Mouse (Mus musculus) kidney, embryonic 16.5 days (tissue): ENCODE measurements at regions not wholly inside any gene's neighbourhood (a gene's known extent, or its start where the extent isn't known, plus 50 kb on each side); places are given as distances from the start of the nearest gene placed in this dataset.

ENCODE experiments used
- ATAC-seq: fragments of 200-750 bp; cut with Nextera tagmentation; 2 replicates; pipeline ENCODE4 v1.8.0; 2017; ENCODE audit warnings: moderate TSS enrichment; ENCODE audit not compliant: low FRiP score, low TSS enrichment
- H3K27ac ChIP-seq: fragments of 300-500 bp; sonication (generic); 2 replicates; pipeline ENCODE4 v1.5.1; 2014; ENCODE audit warnings: low read length
- H3K27me3 ChIP-seq: fragments of 300-500 bp; sonication (generic); 2 replicates; pipeline ENCODE4 v1.6.1; 2014; ENCODE audit warnings: low read length, control low read depth, mixed read lengths; ENCODE audit not compliant: insufficient read depth
- H3K36me3 ChIP-seq: fragments of 300-500 bp; sonication (generic); 2 replicates; pipeline ENCODE4 v1.6.1; 2014; ENCODE audit warnings: low read length, control low read depth, mixed read lengths; ENCODE audit not compliant: insufficient read depth
- H3K4me1 ChIP-seq: fragments of 300-500 bp; sonication (generic); 2 replicates; pipeline ENCODE4 v1.6.1; 2014; ENCODE audit warnings: low read length, control low read depth, mixed read lengths; ENCODE audit not compliant: insufficient read depth
- H3K4me2 ChIP-seq: fragments of 300-500 bp; sonication (generic); replicated peaks from 2 replicates; pipeline ENCODE4 v1.6.1; 2014; ENCODE audit warnings: low read depth, low read length
- H3K4me3 ChIP-seq: fragments of 300-500 bp; sonication (generic); 2 replicates; pipeline ENCODE4 v1.5.1; 2014; ENCODE audit warnings: mild to moderate bottlenecking, low read length
- H3K9ac ChIP-seq: fragments of 300-500 bp; sonication (generic); replicated peaks from 2 replicates; pipeline ENCODE4 v1.6.1; 2014; ENCODE audit warnings: low read length
- H3K9me3 ChIP-seq: fragments of 300-500 bp; sonication (generic); 2 replicates; pipeline ENCODE4 v1.6.1; 2016; ENCODE audit warnings: low read length, control low read depth
- WGBS: fragments of 180-500 bp; shearing (Covaris S2); extraction: QIAGEN DNeasy Blood & Tissue Kit; methylation state at CpG from one replicate; pipeline ENCODE4 v1.1.7; 2014; 5-methylcytosine and 5-hydroxymethylcytosine counted together

- H3K4me1 ChIP-seq, result no peaks in the 10 kb centered on the region
- H3K36me3 ChIP-seq, result no peaks in the 10 kb centered on the region
- WGBS, result 86% methylated on average over 7 of the region's 7 CpGs
- no peak overlapping the region for H3K4me2 ChIP-seq
- no peak overlapping the region for H3K4me3 ChIP-seq
- no peak overlapping the region for H3K27ac ChIP-seq
- no peaks in the 10 kb centered on the region for H3K9me3 ChIP-seq
- no peaks in the 10 kb centered on the region for H3K27me3 ChIP-seq
- no peak overlapping the region for H3K9ac ChIP-seq
- no peak for ATAC-seq
Measured at GRCm38 (mm10) chr2:106415474-106416019, 277.5 kb upstream of the Mpped2 start.

- no peaks in the 10 kb centered on the region for H3K4me1 ChIP-seq
- no peaks in the 10 kb centered on the region for H3K9me3 ChIP-seq
- H3K9ac ChIP-seq, result no peak overlapping the region
- no peaks in the 10 kb centered on the region for H3K36me3 ChIP-seq
- WGBS, result 94% methylated on average over 2 of the region's 2 CpGs
- no peak overlapping the region for H3K4me2 ChIP-seq
- no peak overlapping the region for H3K27ac ChIP-seq
- ATAC-seq, result no peak
- H3K4me3 ChIP-seq, result no peak overlapping the region
- no peaks in the 10 kb centered on the region for H3K27me3 ChIP-seq
Measured at GRCm38 (mm10) chr2:106418181-106418580, 274.9 kb upstream of the Mpped2 start.

GRCm38 (mm10) chr2:106424974-106425373 is 268.1 kb upstream of the Mpped2 start:
- Histone ChIP-seq H3K9me3 (no peaks in the 10 kb centered on the region), H3K27me3 (no peaks in the 10 kb centered on the region), H3K4me3 (no peak overlapping the region), H3K4me2 (no peak overlapping the region), H3K4me1 (peaks cover 12% of the 10 kb centered on the region), H3K27ac (no peak overlapping the region), H3K36me3 (no peaks in the 10 kb centered on the region), H3K9ac (no peak overlapping the region)
- ATAC-seq, result no peak
- 73% methylated on average over 3 of the region's 3 CpGs for WGBS

- Histone ChIP-seq H3K9me3 (no peaks in the 10 kb centered on the region), H3K4me1 (peaks cover 12% of the 10 kb centered on the region), H3K9ac (no peak overlapping the region), H3K36me3 (no peaks in the 10 kb centered on the region), H3K4me3 (no peak overlapping the region), H3K27me3 (no peaks in the 10 kb centered on the region), H3K27ac (no peak overlapping the region), H3K4me2 (no peak overlapping the region)
- no peak for ATAC-seq
- 58% methylated on average over 4 of the region's 4 CpGs for WGBS
Measured at GRCm38 (mm10) chr2:106425451-106425881, 267.6 kb upstream of the Mpped2 start.

DNA sequence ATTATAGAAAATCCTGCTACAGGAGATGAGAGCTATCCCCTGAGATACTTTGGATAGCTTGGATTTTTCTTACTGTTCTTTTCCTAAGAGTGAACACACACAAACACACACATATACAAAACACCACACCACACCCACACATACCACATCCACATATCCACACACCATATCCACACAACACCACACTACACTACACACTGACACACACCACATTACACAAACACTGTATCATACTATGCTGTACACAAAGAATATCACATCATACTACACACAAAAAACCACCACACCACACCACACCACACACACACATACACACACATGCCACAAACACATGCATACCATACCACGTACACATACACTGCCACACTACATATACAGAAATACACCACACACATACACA is 267.1 kb upstream of the Mpped2 start:
- Histone ChIP-seq H3K4me2 (no peak overlapping the region), H3K27me3 (no peaks in the 10 kb centered on the region), H3K9me3 (no peaks in the 10 kb centered on the region), H3K4me1 (peaks cover 12% of the 10 kb centered on the region), H3K36me3 (no peaks in the 10 kb centered on the region), H3K27ac (no peak overlapping the region), H3K9ac (no peak overlapping the region), H3K4me3 (no peak overlapping the region)
- no peak for ATAC-seq
- 96% methylated on average over 1 of the region's 1 CpGs for WGBS

GRCm38 (mm10) chr2:106427237-106427636 is 265.8 kb upstream of the Mpped2 start:
- H3K36me3 ChIP-seq, result no peaks in the 10 kb centered on the region
- no peak overlapping the region for H3K4me3 ChIP-seq
- peaks cover 17% of the 10 kb centered on the region for H3K4me1 ChIP-seq
- no peak overlapping the region for H3K9ac ChIP-seq
- no peak overlapping the region for H3K4me2 ChIP-seq
- ATAC-seq, result no peak
- no peaks in the 10 kb centered on the region for H3K27me3 ChIP-seq
- no peaks in the 10 kb centered on the region for H3K9me3 ChIP-seq
- WGBS, result 76% methylated on average over 7 of the region's 7 CpGs
- no peak overlapping the region for H3K27ac ChIP-seq

- Histone ChIP-seq H3K9me3 (no peaks in the 10 kb centered on the region), H3K27me3 (no peaks in the 10 kb centered on the region; the same call in 1 of the 2 replicates), H3K9ac (no peak overlapping the region), H3K4me1 (peaks cover 18% of the 10 kb centered on the region), H3K4me2 (peak overlapping the region; percentile 34), H3K36me3 (no peaks in the 10 kb centered on the region), H3K4me3 (peak overlapping the region; percentile 15; the same call in 1 of the 2 replicates), H3K27ac (no peak overlapping the region; the same call in 1 of the 2 replicates)
- 12% methylated on average over 11 of the region's 11 CpGs for WGBS
- ATAC-seq, result peak; percentile 43; the same call in 1 of the 2 replicates
Measured at GRCm38 (mm10) chr2:106428909-106429308, 264.2 kb upstream of the Mpped2 start.

DNA sequence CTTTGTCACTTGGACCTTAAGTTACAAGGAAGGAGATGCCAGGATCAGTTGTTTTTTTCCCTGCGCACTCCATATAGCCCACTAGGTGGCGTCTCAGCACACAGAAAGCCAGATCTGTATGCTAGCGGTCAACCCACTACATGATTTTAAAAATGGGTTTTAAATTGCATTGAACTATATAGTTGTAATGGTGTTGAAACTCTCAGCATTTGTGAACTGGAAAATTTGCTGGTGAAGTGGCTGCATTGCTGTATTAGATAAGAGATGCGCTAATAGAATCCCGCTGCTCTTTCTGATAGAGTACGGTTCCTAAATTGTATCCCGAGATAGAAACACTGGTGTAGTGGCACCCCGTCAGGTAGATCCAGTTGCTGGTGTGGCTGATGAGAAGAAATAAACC is 261.9 kb upstream of the Mpped2 start:
- Histone ChIP-seq H3K4me2 (peak overlapping the region; percentile 28), H3K36me3 (no peaks in the 10 kb centered on the region), H3K9me3 (no peaks in the 10 kb centered on the region), H3K27ac (no peak overlapping the region), H3K27me3 (no peaks in the 10 kb centered on the region; the same call in 1 of the 2 replicates), H3K9ac (no peak overlapping the region), H3K4me3 (no peak overlapping the region), H3K4me1 (peaks cover 18% of the 10 kb centered on the region)
- 35% methylated on average over 8 of the region's 8 CpGs for WGBS
- 0 out of 2 replicates have a peak, but pooled peaks have one; percentile 27 for ATAC-seq

DNA sequence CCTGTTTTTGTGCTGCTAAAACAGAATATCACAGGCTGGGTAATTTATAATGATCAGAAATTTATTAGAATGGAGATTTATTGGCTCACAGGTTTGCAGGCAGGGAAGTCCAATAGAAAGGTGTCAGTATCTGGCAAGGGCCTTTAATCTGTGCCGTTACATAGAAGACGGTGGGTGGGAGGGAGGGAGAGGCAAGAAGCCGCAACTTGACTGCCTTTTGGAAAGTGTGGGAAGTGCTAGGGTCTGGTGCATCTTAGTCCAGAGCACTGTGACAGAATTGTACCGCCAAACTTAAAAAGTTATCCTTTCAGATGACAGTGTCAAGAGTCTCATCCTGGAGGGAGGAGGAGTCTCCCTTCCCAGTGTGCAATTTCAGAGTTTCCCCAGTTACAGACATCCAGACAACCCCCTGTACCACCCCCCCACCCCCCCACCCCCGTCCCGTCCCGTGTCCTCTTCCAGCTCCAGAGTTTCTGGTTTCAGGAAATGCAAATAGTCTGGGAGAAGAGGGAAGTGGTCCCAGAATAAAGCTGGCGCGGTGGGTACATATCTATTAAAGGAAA is 261.4 kb upstream of the Mpped2 start:
- ATAC-seq, result no peak
- no peaks in the 10 kb centered on the region for H3K9me3 ChIP-seq
- H3K4me2 ChIP-seq, result peak overlapping the region; percentile 28
- 18% methylated on average over 9 of the region's 9 CpGs for WGBS
- H3K4me1 ChIP-seq, result peaks cover 18% of the 10 kb centered on the region
- no peak overlapping the region for H3K27ac ChIP-seq
- no peak overlapping the region for H3K9ac ChIP-seq
- H3K4me3 ChIP-seq, result no peak overlapping the region
- H3K36me3 ChIP-seq, result no peaks in the 10 kb centered on the region
- no peaks in the 10 kb centered on the region; the same call in 1 of the 2 replicates for H3K27me3 ChIP-seq

- no peak for ATAC-seq
- H3K36me3 ChIP-seq, result no peaks in the 10 kb centered on the region
- WGBS, result 82% methylated on average over 2 of the region's 2 CpGs
Measured at GRCm38 (mm10) chr2:106436136-106436535, 256.9 kb upstream of the Mpped2 start.

More at GRCm38 (mm10) chr2:106436136-106436535, 256.9 kb upstream of the Mpped2 start:
- Histone ChIP-seq H3K4me1 (peaks cover 6% of the 10 kb centered on the region), H3K9ac (no peak overlapping the region), H3K4me2 (no peak overlapping the region), H3K27me3 (no peaks in the 10 kb centered on the region; the same call in 1 of the 2 replicates), H3K4me3 (no peak overlapping the region), H3K9me3 (no peaks in the 10 kb centered on the region), H3K27ac (no peak overlapping the region)
